Mouse (Mus musculus): ENCODE measurements around the gene Gipc2.

Gene Gipc2

GRCm38 (mm10) chr3:152064166-152064565 is 101.9 kb downstream of the Gipc2 start:
- peak; percentile 27 for DNase-seq

- DNase-seq, result no peak
Measured at GRCm38 (mm10) chr3:152062806-152063205, 103.2 kb downstream of the Gipc2 start.

- DNase-seq, result no peak
Measured at GRCm38 (mm10) chr3:152061145-152061544, 104.9 kb downstream of the Gipc2 start.

- no peak for DNase-seq
Measured at GRCm38 (mm10) chr3:152058235-152058634, 107.8 kb downstream of the Gipc2 start.

GRCm38 (mm10) chr3:152054260-152054659 is 111.8 kb downstream of the Gipc2 start:
- DNase-seq, result no peak

GRCm38 (mm10) chr3:152051959-152052358 is 114.1 kb downstream of the Gipc2 start:
- no peak for DNase-seq

- no peak for DNase-seq
Measured at GRCm38 (mm10) chr3:152047914-152048313, 118.1 kb downstream of the Gipc2 start.

GRCm38 (mm10) chr3:152046895-152047294 is 119.1 kb downstream of the Gipc2 start:
- DNase-seq, result no peak
